Mouse (Mus musculus) retina, postnatal 1 day (tissue): ENCODE measurements at regions not wholly inside any gene's neighbourhood (a gene's known extent, or its start where the extent isn't known, plus 50 kb on each side); places are given as distances from the start of the nearest gene placed in this dataset.
A peak's percentile ranks its signal among the peaks of the same experiment; 100 is the strongest.

Experiments used
- DNase-seq: peaks from one replicate; pipeline ENCODE4 v3.0.0-alpha.2; 2012

- no peak for DNase-seq
Observed at GRCm38 (mm10) chr3:52579917-52580316, 311.8 kb downstream of the Foxo1 start.

GRCm38 (mm10) chr3:52579096-52579495 lies 311.0 kb downstream of the Foxo1 start:
- DNase-seq = no peak

GRCm38 (mm10) chr3:52576703-52577244 lies 308.6 kb downstream of the Foxo1 start:
- DNase-seq = no peak

GRCm38 (mm10) chr3:52575237-52575798 lies 307.2 kb downstream of the Foxo1 start:
- peak; percentile 33 for DNase-seq

- DNase-seq = no peak
Observed at GRCm38 (mm10) chr3:52574341-52574740, 306.2 kb downstream of the Foxo1 start.

- DNase-seq = no peak
Observed at GRCm38 (mm10) chr3:52573806-52574205, 305.7 kb downstream of the Foxo1 start.

- DNase-seq = peak; percentile 33
Observed at GRCm38 (mm10) chr3:52572514-52573485, 304.7 kb downstream of the Foxo1 start.

GRCm38 (mm10) chr3:52567606-52568372 lies 299.7 kb downstream of the Foxo1 start:
- DNase-seq = no peak

- DNase-seq = no peak
Observed at GRCm38 (mm10) chr3:52563595-52563994, 295.5 kb downstream of the Foxo1 start.

GRCm38 (mm10) chr3:52562816-52563215 lies 294.7 kb downstream of the Foxo1 start:
- DNase-seq = no peak

- no peak for DNase-seq
Observed at GRCm38 (mm10) chr3:52559481-52559880, 291.3 kb downstream of the Foxo1 start.

- peak; percentile 51 for DNase-seq
Observed at GRCm38 (mm10) chr3:52558765-52559164, 290.6 kb downstream of the Foxo1 start.

- DNase-seq = no peak
Observed at GRCm38 (mm10) chr3:52557296-52557695, 289.2 kb downstream of the Foxo1 start.

- no peak for DNase-seq
Observed at GRCm38 (mm10) chr3:52555038-52555437, 286.9 kb downstream of the Foxo1 start.

- no peak for DNase-seq
Observed at GRCm38 (mm10) chr3:52554490-52554889, 286.4 kb downstream of the Foxo1 start.

GRCm38 (mm10) chr3:52548201-52548893 lies 280.2 kb downstream of the Foxo1 start:
- DNase-seq = no peak

- no peak for DNase-seq
Observed at GRCm38 (mm10) chr3:52546035-52546434, 277.9 kb downstream of the Foxo1 start.

- DNase-seq = no peak
Observed at GRCm38 (mm10) chr3:52543006-52543405, 274.9 kb downstream of the Foxo1 start.

GRCm38 (mm10) chr3:52540862-52541380 lies 272.8 kb downstream of the Foxo1 start:
- no peak for DNase-seq

- DNase-seq = no peak
Observed at GRCm38 (mm10) chr3:52539813-52540378, 271.8 kb downstream of the Foxo1 start.

- no peak for DNase-seq
Observed at GRCm38 (mm10) chr3:52538306-52538705, 270.2 kb downstream of the Foxo1 start.
